ENCODE assay signal across 8 mouse cellular contexts in the genomic region with DNA sequence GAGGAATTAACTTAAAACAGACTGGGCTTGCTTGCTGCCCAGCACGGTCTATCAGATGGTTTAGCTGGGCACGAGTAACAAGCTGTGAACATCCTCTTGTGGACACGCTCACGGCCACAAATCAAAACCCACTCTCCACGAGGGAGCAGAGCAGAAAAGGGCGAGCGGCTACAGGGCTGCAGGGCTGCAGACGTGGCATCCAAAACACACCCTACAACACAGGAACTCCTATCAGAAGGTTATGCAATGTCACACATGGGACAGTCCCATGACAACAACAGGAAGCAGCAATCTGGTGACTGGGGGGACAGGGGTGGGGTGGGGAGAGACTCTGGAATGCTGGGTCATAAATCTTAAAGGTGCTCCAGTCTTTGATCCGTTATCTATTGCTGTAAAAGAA. TPM values are rescaled to one million over a fixed set of nuclear protein-coding genes. Genes with fewer than 3 reads are reported as not detected.
A peak's percentile ranks its signal among the peaks of the same experiment; 100 is the strongest.
DNase-seq lines count a peak whose midpoint lies in the region; TF ChIP-seq lines count a peak whose summit lies in the region.

No protein-coding gene starts in this region.

- H3K27ac ChIP-seq in bone marrow macrophage, adult 2 months (ENCODE audit: insufficient read depth, low read depth, low read length) = peak overlapping the region; percentile 99

- TF ChIP-seq CTCF in bone marrow macrophage, adult 2 months (IDR thresholded peaks at IDR 0.05; ENCODE audit: low read depth, low read length) = no peak

- no peak for TF ChIP-seq POLR2A in bone marrow macrophage, adult 2 months (IDR thresholded peaks at IDR 0.05; ENCODE audit: borderline replicate concordance, low read depth, low read length)

- peak; percentile 19 to 23 for DNase-seq in B cell, adult 2 months
- peak; percentile 34 for DNase-seq in induced T-regulatory cell, adult 2 months (ENCODE audit: low read depth)
- peak; percentile 58 to 66 for DNase-seq in lung, adult 18-20 months
- DNase-seq in left cerebral cortex, adult 11 months (ENCODE audit: low spot score) = no peak
- DNase-seq in right cerebral cortex, postnatal 36 days (ENCODE audit: low spot score in 2 of 2) = no peak
- DNase-seq in cerebellum, adult 9-10 months = no peak
- no peak for DNase-seq in ovary, postnatal 10 days (ENCODE audit: low spot score)

- H3K4me3 ChIP-seq in bone marrow macrophage, adult 2 months (ENCODE audit: insufficient read depth, low read length) = peak overlapping the region; percentile 16; the same call in 1 of the 2 replicates

- H3K4me1 ChIP-seq in bone marrow macrophage, adult 2 months (ENCODE audit: control insufficient read depth, insufficient read depth, low read length) = peaks cover 34% of the 10 kb centered on the region

RNA-seq across cellular contexts. Expression of a gene that starts 10.1 kb away (rescaled TPM):
- 156 and 194 TPM in 2 replicates for polyA plus RNA-seq in bone marrow macrophage, adult 2 months (2012; ENCODE audit: insufficient read depth, insufficient read length, missing spikeins)

Comparison
In these comparisons a context has a peak if more than half of its experiments do, and no peak if none do; other contexts are left out.
1. DNase-seq: peak in B cell, adult 2 months (2 of 2), induced T-regulatory cell, adult 2 months (single experiment) and lung, adult 18-20 months (2 of 2); none in left cerebral cortex, adult 11 months (single experiment), right cerebral cortex, postnatal 36 days (0 of 2), cerebellum, adult 9-10 months (single experiment) and ovary, postnatal 10 days (single experiment).